Mouse (Mus musculus) kidney, postnatal 4 days (tissue): Measurements from ENCODE around the gene Baiap3.

Experiments
- DNase-seq, 2 experiments: peaks; one replicate each; pipeline ENCODE4 v3.0.0; 2021; ENCODE audit warnings: mixed read lengths in 2 of 2

The Baiap3 gene

GRCm38 (mm10) chr17:25256140-25256754, at the start of gene Baiap3:
Gene Baiap3 (minus strand): TSS chr17:25256364.
- DNase-seq: peak; percentile 59 to 72

- no peak for DNase-seq
These were observed 41.9 kb upstream of the Baiap3 start, which contains the start of gene Prss34 for GRCm38 (mm10) chr17:25298094-25298493. Gene Prss34 (plus strand): TSS chr17:25298394.

- no peak for DNase-seq
These were observed 37.9 kb upstream of the Baiap3 start for GRCm38 (mm10) chr17:25294111-25294510.

GRCm38 (mm10) chr17:25293495-25293894, 37.3 kb upstream of the Baiap3 start:
- DNase-seq: no peak

- peak in 1 of 2 experiments; percentile 46 for DNase-seq
These were observed 34.2 kb upstream of the Baiap3 start for GRCm38 (mm10) chr17:25290411-25290810.

GRCm38 (mm10) chr17:25288842-25289241, 32.7 kb upstream of the Baiap3 start:
- DNase-seq: peak; percentile 74 to 77

GRCm38 (mm10) chr17:25285033-25285432, 28.9 kb upstream of the Baiap3 start:
- peak; percentile 75 to 80 for DNase-seq

- peak; percentile 60 to 78 for DNase-seq
These were observed 26.0 kb upstream of the Baiap3 start for GRCm38 (mm10) chr17:25282133-25282532.

- DNase-seq: no peak
These were observed 19.7 kb upstream of the Baiap3 start for GRCm38 (mm10) chr17:25275833-25276232.

- DNase-seq: no peak
These were observed 18.6 kb upstream of the Baiap3 start, which contains the start of gene Ube2i for GRCm38 (mm10) chr17:25274571-25275346. Gene Ube2i (minus strand): TSS chr17:25274622.

GRCm38 (mm10) chr17:25273706-25274501, 17.7 kb upstream of the Baiap3 start:
- DNase-seq: peak; percentile 94 to 96

- DNase-seq: peak; percentile 87 to 94
These were observed 17.0 kb upstream of the Baiap3 start for GRCm38 (mm10) chr17:25272951-25273705.

- peak in 1 of 2 experiments; percentile 51 for DNase-seq
These were observed 16.2 kb upstream of the Baiap3 start for GRCm38 (mm10) chr17:25272326-25272725.

GRCm38 (mm10) chr17:25270795-25271335, 14.7 kb upstream of the Baiap3 start:
- DNase-seq: no peak

- peak in 1 of 2 experiments; percentile 47 for DNase-seq
These were observed 8.3 kb upstream of the Baiap3 start for GRCm38 (mm10) chr17:25264453-25264852.

- DNase-seq: no peak
These were observed 1.7 kb upstream of the Baiap3 start for GRCm38 (mm10) chr17:25257804-25258261.

- DNase-seq: no peak
These were observed 1.1 kb downstream of the Baiap3 start for GRCm38 (mm10) chr17:25255110-25255509.

GRCm38 (mm10) chr17:25253760-25254159, 2.4 kb downstream of the Baiap3 start:
- DNase-seq: no peak

GRCm38 (mm10) chr17:25252643-25253042, 3.5 kb downstream of the Baiap3 start:
- no peak for DNase-seq

- DNase-seq: no peak
These were observed 5.9 kb downstream of the Baiap3 start for GRCm38 (mm10) chr17:25250181-25250835.

GRCm38 (mm10) chr17:25248033-25248750, 8.0 kb downstream of the Baiap3 start:
- no peak for DNase-seq
